Mouse (Mus musculus): ENCODE results near the gene Ifnar2.

Ifnar2 gene

GRCm38 (mm10) chr16:91358555-91358954, 14.0 kb upstream of the Ifnar2 start:
- DNase-seq (ENCODE audit: low spot score in 2 of 2) = no peak

- DNase-seq (ENCODE audit: low spot score in 2 of 2) = no peak
Measured at GRCm38 (mm10) chr16:91359531-91359930, 13.1 kb upstream of the Ifnar2 start.

- DNase-seq (ENCODE audit: low spot score in 2 of 2) = no peak
Measured at GRCm38 (mm10) chr16:91360162-91360561, 12.4 kb upstream of the Ifnar2 start.

- DNase-seq (ENCODE audit: low spot score in 2 of 2) = no peak
Measured at GRCm38 (mm10) chr16:91362006-91362405, 10.6 kb upstream of the Ifnar2 start.

GRCm38 (mm10) chr16:91362616-91363272, 9.8 kb upstream of the Ifnar2 start:
- peak in 1 of 2 experiments; percentile 58 for DNase-seq (ENCODE audit: low spot score in 2 of 2)

- no peak for DNase-seq (ENCODE audit: low spot score in 2 of 2)
Measured at GRCm38 (mm10) chr16:91363483-91363882, 9.1 kb upstream of the Ifnar2 start.

- no peak for DNase-seq (ENCODE audit: low spot score in 2 of 2)
Measured at GRCm38 (mm10) chr16:91366567-91366966, 6.0 kb upstream of the Ifnar2 start.

- DNase-seq (ENCODE audit: low spot score in 2 of 2) = no peak
Measured at GRCm38 (mm10) chr16:91367066-91367465, 5.5 kb upstream of the Ifnar2 start.

GRCm38 (mm10) chr16:91373473-91374252, 1.1 kb downstream of the Ifnar2 start:
- no peak for DNase-seq (ENCODE audit: low spot score in 2 of 2)

- DNase-seq (ENCODE audit: low spot score in 2 of 2) = no peak
Measured at GRCm38 (mm10) chr16:91374253-91374634, 1.7 kb downstream of the Ifnar2 start.

GRCm38 (mm10) chr16:91376701-91377100, 4.1 kb downstream of the Ifnar2 start:
- DNase-seq (ENCODE audit: low spot score in 2 of 2) = no peak

- DNase-seq (ENCODE audit: low spot score in 2 of 2) = no peak
Measured at GRCm38 (mm10) chr16:91378431-91378986, 5.9 kb downstream of the Ifnar2 start.

GRCm38 (mm10) chr16:91378991-91379390, 6.4 kb downstream of the Ifnar2 start:
- no peak for DNase-seq (ENCODE audit: low spot score in 2 of 2)

- DNase-seq (ENCODE audit: low spot score in 2 of 2) = no peak
Measured at GRCm38 (mm10) chr16:91379412-91379811, 6.8 kb downstream of the Ifnar2 start.

- DNase-seq (ENCODE audit: low spot score in 2 of 2) = no peak
Measured at GRCm38 (mm10) chr16:91380151-91380550, 7.6 kb downstream of the Ifnar2 start.

GRCm38 (mm10) chr16:91381606-91382005, 9.0 kb downstream of the Ifnar2 start:
- no peak for DNase-seq (ENCODE audit: low spot score in 2 of 2)

- no peak for DNase-seq (ENCODE audit: low spot score in 2 of 2)
Measured at GRCm38 (mm10) chr16:91382261-91382790, 9.7 kb downstream of the Ifnar2 start.

- no peak for DNase-seq (ENCODE audit: low spot score in 2 of 2)
Measured at GRCm38 (mm10) chr16:91384221-91384620, 11.6 kb downstream of the Ifnar2 start.

GRCm38 (mm10) chr16:91385621-91386020, 13.0 kb downstream of the Ifnar2 start:
- DNase-seq (ENCODE audit: low spot score in 2 of 2) = no peak

- no peak for DNase-seq (ENCODE audit: low spot score in 2 of 2)
Measured at GRCm38 (mm10) chr16:91386419-91387120, 14.0 kb downstream of the Ifnar2 start.

GRCm38 (mm10) chr16:91387121-91387486, 14.5 kb downstream of the Ifnar2 start:
- DNase-seq (ENCODE audit: low spot score in 2 of 2) = no peak

GRCm38 (mm10) chr16:91390100-91390499, 17.5 kb downstream of the Ifnar2 start:
- no peak for DNase-seq (ENCODE audit: low spot score in 2 of 2)

All from urinary bladder, postnatal 4 days (tissue).